Mouse (Mus musculus) CH12.LX (cell line): ENCODE data around the gene Bcl6b.
A peak's percentile ranks its signal among the peaks of the same experiment; 100 is the strongest.

Source experiments
- CHD2 ChIP-seq: IDR thresholded peaks from 2 replicates; pipeline ENCODE4 v1.6.1; 2011; ENCODE audit warnings: low read length, improper control_type of control experiment
- CTCF ChIP-seq, 2 experiments: IDR thresholded peaks in 1 of 2; conservative IDR thresholded peaks in 1 of 2; 2 replicates each; pipeline ENCODE4 v1.5.1; 2011 to 2012; ENCODE audit warnings: low read depth in 2 of 2, low read length in 2 of 2, improper control_type of control experiment in 1 of 2, inconsistent platforms in 1 of 2, mild to moderate bottlenecking in 1 of 2, moderate library complexity in 1 of 2
- EP300 ChIP-seq: IDR thresholded peaks from 2 replicates; pipeline ENCODE4 v1.6.1; 2011; ENCODE audit warnings: low read length, improper control_type of control experiment
- ETS1 ChIP-seq: conservative IDR thresholded peaks from 2 replicates; pipeline ENCODE4 v1.6.1; 2012; ENCODE audit warnings: low read depth, mild to moderate bottlenecking, inconsistent platforms, low read length, improper control_type of control experiment, moderate library complexity
- IRF4 ChIP-seq: IDR thresholded peaks from 2 replicates; pipeline ENCODE4 v1.6.1; 2014; ENCODE audit warnings: low read depth, mild to moderate bottlenecking, inconsistent platforms, low read length, improper control_type of control experiment
- JUND ChIP-seq: conservative IDR thresholded peaks from 2 replicates; pipeline ENCODE4 v1.6.1; 2011; ENCODE audit warnings: low read depth, low read length, improper control_type of control experiment
- KAT2A ChIP-seq: IDR thresholded peaks from 2 replicates; pipeline ENCODE4 v1.6.1; 2012; ENCODE audit warnings: low read length, improper control_type of control experiment, inconsistent platforms; ENCODE audit not compliant: insufficient replicate concordance
- MYC ChIP-seq: IDR thresholded peaks from 2 replicates; pipeline ENCODE4 v1.6.1; 2011; ENCODE audit warnings: low read depth, mild to moderate bottlenecking, improper control_type of control experiment, low read length
- POLR2A ChIP-seq: IDR thresholded peaks from 2 replicates; pipeline ENCODE4 v1.6.1; 2011; ENCODE audit warnings: low read depth, mild to moderate bottlenecking, improper control_type of control experiment, low read length
- RCOR1 ChIP-seq: conservative IDR thresholded peaks from 2 replicates; pipeline ENCODE4 v1.6.1; 2012; ENCODE audit warnings: low read depth, mild to moderate bottlenecking, inconsistent platforms, low read length, improper control_type of control experiment
- ZMIZ1 ChIP-seq: IDR thresholded peaks from 2 replicates; pipeline ENCODE4 v1.6.1; 2012; ENCODE audit warnings: low read depth, mild to moderate bottlenecking, inconsistent platforms, low read length, improper control_type of control experiment

DNA sequence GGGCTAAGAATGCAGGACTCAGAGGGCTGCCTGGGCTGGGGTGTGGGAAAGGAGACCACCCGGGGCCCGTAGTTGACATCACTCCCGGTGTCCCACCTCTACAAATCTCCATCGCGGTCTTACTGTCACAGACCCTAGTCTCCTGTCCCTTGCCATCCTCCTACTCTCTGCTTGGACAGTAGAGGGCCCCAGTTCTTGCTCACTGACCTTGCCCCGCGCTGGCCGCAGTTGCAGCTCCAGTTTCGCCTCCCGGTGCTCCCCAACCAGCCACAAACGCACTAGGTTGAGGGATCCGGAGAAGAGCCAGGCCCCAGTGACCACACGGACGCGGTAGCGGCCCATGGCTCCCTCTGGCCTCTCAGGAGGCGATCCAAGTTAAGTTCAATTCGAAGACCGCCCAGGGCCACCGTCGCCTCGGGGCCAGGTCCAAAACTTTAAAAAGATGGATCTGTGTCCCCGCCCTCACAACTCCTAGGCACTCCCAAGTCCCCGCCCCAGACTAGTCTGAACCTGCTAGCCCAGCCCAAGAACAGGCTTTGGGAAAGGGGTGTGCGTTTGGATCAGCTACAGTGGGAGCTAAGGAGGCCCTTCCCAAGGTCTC is 25.4 kb upstream of the Bcl6b start, which contains the start of gene Alox12:
- TF ChIP-seq RCOR1 (no peak), POLR2A (no peak), IRF4 (no peak), CTCF (conservative IDR thresholded peaks at IDR 0.05 in 1 of 2, IDR thresholded peaks at IDR 0.05 in 1 of 2; ENCODE audit: low read depth in 2 of 2, low read length in 2 of 2) (0 out of 4 replicates have a peak, but pooled peaks of 1 of the 2 experiments have one; percentile 3), ZMIZ1 (no peak), CHD2 (no peak), KAT2A (no peak), JUND (no peak), ETS1 (no peak), EP300 (no peak), MYC (no peak)
